Mouse (Mus musculus): ENCODE measurements around the gene Etl4. TPM values are rescaled to one million over a fixed set of nuclear protein-coding genes. Genes with fewer than 3 reads are reported as not detected.
"Not testable (repeated sequence)": the region's sequence is repeated elsewhere in the genome, so short reads cannot be mapped to it uniquely, and the experiment has no call there.

Etl4 gene
- polyA plus RNA-seq, 1 experiment: 19.0 TPM

DNA sequence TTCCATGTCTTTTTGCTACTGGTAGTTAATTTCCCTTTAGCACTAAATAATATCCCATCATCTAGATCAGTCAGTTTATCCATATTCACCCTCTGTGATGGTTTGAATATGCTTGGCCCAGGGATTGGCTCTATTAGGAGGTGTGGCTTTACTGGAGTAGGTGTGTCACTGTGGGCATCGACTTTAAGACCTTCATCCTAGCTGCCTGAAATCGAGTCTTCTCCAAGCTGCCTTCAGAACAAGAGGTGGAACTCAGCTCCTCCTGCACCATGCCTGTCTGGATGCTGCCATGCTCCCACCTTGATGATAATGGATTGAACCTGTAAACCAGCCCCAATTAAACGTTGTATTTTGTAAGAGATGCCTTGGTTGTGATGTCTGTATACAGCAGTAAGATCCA lies 758.3 kb downstream of the Etl4 start:
- Histone ChIP-seq H3K27me3 (ENCODE audit: control insufficient read depth, insufficient read depth, low read length) (no peaks in the 10 kb centered on the region), H3K27ac (ENCODE audit: insufficient read depth, low read depth, low read length) (peak overlapping the region; percentile 66), H3K36me3 (ENCODE audit: control insufficient read depth, insufficient read depth, low read length) (no peaks in the 10 kb centered on the region; the same call in 1 of the 2 replicates), H3K4me1 (ENCODE audit: control insufficient read depth, insufficient read depth, insufficient read length, low read length) (peaks cover 3% of the 10 kb centered on the region; the same call in 1 of the 2 replicates), H3K4me3 (ENCODE audit: low read depth, low read length) (no peak overlapping the region)
- 53% methylated on average over 3 of the region's 3 CpGs for WGBS
- TF ChIP-seq CTCF (IDR thresholded peaks at IDR 0.05; ENCODE audit: extremely low read depth, insufficient read length, insufficient replicate concordance, low read depth, low read length) (no peak), POLR2A (IDR thresholded peaks at IDR 0.05; ENCODE audit: low read depth, low read length) (no peak)

GRCm38 (mm10) chr2:20668276-20669030 lies 758.9 kb downstream of the Etl4 start:
- H3K27ac ChIP-seq (ENCODE audit: insufficient read depth, low read depth, low read length): peak overlapping the region; percentile 66
- not testable (repeated sequence) for H3K4me3 ChIP-seq (ENCODE audit: low read depth, low read length); H3K36me3 ChIP-seq (ENCODE audit: control insufficient read depth, insufficient read depth, low read length); H3K27me3 ChIP-seq (ENCODE audit: control insufficient read depth, insufficient read depth, low read length); H3K4me1 ChIP-seq (ENCODE audit: control insufficient read depth, insufficient read depth, insufficient read length, low read length)
- 87% methylated on average over 12 of the region's 12 CpGs for WGBS

DNA sequence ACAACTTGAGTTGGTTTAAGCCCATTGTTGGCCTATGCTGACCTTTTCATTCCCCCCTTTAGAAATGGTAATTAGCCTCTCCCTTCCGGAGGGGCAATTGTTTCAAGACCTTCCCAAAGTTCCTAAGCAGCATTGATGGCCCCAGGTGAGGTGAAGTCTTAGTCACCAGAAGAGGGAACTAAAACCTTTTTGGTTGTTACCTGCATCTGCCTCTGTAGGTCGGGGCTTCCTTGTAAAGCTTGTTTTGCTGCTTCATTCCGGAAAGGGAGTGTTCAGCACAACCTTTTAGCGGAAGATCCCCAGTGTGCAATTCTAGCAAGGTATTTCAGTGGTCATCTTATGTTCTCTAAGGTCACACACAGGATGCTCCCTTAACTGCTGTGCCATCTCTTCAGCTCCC lies 759.8 kb downstream of the Etl4 start:
- Histone ChIP-seq H3K4me1 (ENCODE audit: control insufficient read depth, insufficient read depth, insufficient read length, low read length) (peaks cover 6% of the 10 kb centered on the region; the same call in 1 of the 2 replicates), H3K27ac (ENCODE audit: insufficient read depth, low read depth, low read length) (no peak overlapping the region), H3K4me3 (ENCODE audit: low read depth, low read length) (no peak overlapping the region), H3K36me3 (ENCODE audit: control insufficient read depth, insufficient read depth, low read length) (no peaks in the 10 kb centered on the region), H3K27me3 (ENCODE audit: control insufficient read depth, insufficient read depth, low read length) (no peaks in the 10 kb centered on the region)
- no peak for TF ChIP-seq POLR2A (IDR thresholded peaks at IDR 0.05; ENCODE audit: low read depth, low read length)
- TF ChIP-seq CTCF (IDR thresholded peaks at IDR 0.05; ENCODE audit: extremely low read depth, insufficient read length, insufficient replicate concordance, low read depth, low read length): no peak
- WGBS: 82% methylated on average over 4 of the region's 4 CpGs

DNA sequence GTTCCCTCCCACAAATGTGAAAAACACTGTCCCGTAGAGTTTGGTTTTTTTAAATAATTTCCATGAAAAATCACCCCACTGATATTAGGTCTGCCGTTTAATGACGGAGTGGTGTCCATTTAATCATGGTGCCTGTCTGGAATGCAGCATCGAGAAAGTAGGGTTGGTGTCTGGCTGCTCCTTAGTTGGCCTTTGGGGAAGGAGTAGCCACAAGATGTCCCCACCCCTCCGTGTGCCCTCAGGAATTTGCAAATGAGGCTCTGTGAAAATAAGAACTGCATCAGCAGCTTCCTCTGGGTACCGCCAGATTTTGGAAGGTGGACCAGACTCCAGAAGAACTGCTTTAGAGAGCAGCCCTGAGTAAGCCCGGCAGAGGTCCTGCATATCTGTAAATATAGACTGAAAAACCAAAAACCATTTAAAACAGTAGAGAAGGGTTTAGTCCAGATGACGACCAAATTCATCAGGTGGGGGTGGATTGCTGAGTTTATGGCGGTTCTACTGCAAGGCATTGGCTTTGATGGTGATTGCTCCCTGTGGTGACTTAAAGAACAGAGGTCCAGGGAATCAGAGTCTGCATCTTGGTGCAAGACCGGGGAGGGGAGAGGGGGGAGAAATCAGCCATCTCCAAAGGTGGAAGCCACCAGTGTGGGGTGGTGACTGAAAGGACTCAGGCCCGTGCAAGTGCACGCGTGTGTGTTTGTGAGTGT lies 762.1 kb downstream of the Etl4 start:
- Histone ChIP-seq H3K27ac (ENCODE audit: insufficient read depth, low read depth, low read length) (no peak overlapping the region), H3K27me3 (ENCODE audit: control insufficient read depth, insufficient read depth, low read length) (no peaks in the 10 kb centered on the region), H3K36me3 (ENCODE audit: control insufficient read depth, insufficient read depth, low read length) (no peaks in the 10 kb centered on the region), H3K4me3 (ENCODE audit: low read depth, low read length) (no peak overlapping the region), H3K4me1 (ENCODE audit: control insufficient read depth, insufficient read depth, insufficient read length, low read length) (peaks cover 6% of the 10 kb centered on the region; the same call in 1 of the 2 replicates)
- WGBS: 77% methylated on average over 13 of the region's 13 CpGs
- TF ChIP-seq POLR2A (IDR thresholded peaks at IDR 0.05; ENCODE audit: low read depth, low read length): no peak
- TF ChIP-seq CTCF (IDR thresholded peaks at IDR 0.05; ENCODE audit: extremely low read depth, insufficient read length, insufficient replicate concordance, low read depth, low read length): no peak

DNA sequence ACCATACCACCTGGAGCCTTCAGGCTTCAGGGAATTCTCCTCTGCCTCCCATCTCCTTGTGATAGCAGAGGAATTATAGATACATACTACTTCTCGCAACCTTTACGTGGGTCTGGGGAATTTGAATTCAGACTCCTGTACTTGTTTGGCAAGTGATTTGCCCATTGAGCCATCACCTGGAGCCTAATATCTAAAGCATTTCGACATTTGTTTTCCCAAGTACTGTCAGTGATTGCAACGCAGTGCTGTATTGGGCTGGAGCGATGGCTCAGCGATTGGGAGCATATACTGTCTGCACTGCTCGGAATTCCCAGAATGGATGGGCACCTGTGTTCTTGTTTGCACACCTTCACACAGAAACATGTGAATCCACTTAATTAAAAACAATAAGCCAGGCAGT lies 762.7 kb downstream of the Etl4 start:
- H3K27me3 ChIP-seq (ENCODE audit: control insufficient read depth, insufficient read depth, low read length): no peaks in the 10 kb centered on the region
- H3K4me3 ChIP-seq (ENCODE audit: low read depth, low read length): no peak overlapping the region
- peaks cover 6% of the 10 kb centered on the region; the same call in 1 of the 2 replicates for H3K4me1 ChIP-seq (ENCODE audit: control insufficient read depth, insufficient read depth, insufficient read length, low read length)
- H3K27ac ChIP-seq (ENCODE audit: insufficient read depth, low read depth, low read length): no peak overlapping the region
- WGBS: 94% methylated on average over 7 of the region's 7 CpGs
- TF ChIP-seq CTCF (IDR thresholded peaks at IDR 0.05; ENCODE audit: extremely low read depth, insufficient read length, insufficient replicate concordance, low read depth, low read length): no peak
- H3K36me3 ChIP-seq (ENCODE audit: control insufficient read depth, insufficient read depth, low read length): no peaks in the 10 kb centered on the region

GRCm38 (mm10) chr2:20672803-20673603 lies 763.4 kb downstream of the Etl4 start:
- 45% methylated on average over 9 of the region's 9 CpGs for WGBS
- Histone ChIP-seq H3K27me3 (ENCODE audit: control insufficient read depth, insufficient read depth, low read length) (no peaks in the 10 kb centered on the region), H3K4me1 (ENCODE audit: control insufficient read depth, insufficient read depth, insufficient read length, low read length) (peaks cover 5% of the 10 kb centered on the region; the same call in 1 of the 2 replicates), H3K4me3 (ENCODE audit: low read depth, low read length) (no peak overlapping the region), H3K36me3 (ENCODE audit: control insufficient read depth, insufficient read depth, low read length) (no peaks in the 10 kb centered on the region), H3K27ac (ENCODE audit: insufficient read depth, low read depth, low read length) (no peak overlapping the region)
- TF ChIP-seq CTCF (IDR thresholded peaks at IDR 0.05; ENCODE audit: extremely low read depth, insufficient read length, insufficient replicate concordance, low read depth, low read length) (0 out of 2 replicates have a peak, but pooled peaks have one; percentile 21), POLR2A (IDR thresholded peaks at IDR 0.05; ENCODE audit: low read depth, low read length) (no peak)

- 92% methylated on average over 3 of the region's 3 CpGs for WGBS
- no peaks in the 10 kb centered on the region for H3K27me3 ChIP-seq (ENCODE audit: control insufficient read depth, insufficient read depth, low read length)
- peak; percentile 30; the same call in 1 of the 2 replicates for TF ChIP-seq CTCF (IDR thresholded peaks at IDR 0.05; ENCODE audit: extremely low read depth, insufficient read length, insufficient replicate concordance, low read depth, low read length)
- no peak for TF ChIP-seq POLR2A (IDR thresholded peaks at IDR 0.05; ENCODE audit: low read depth, low read length)
- H3K27ac ChIP-seq (ENCODE audit: insufficient read depth, low read depth, low read length): no peak overlapping the region
- peaks cover 4% of the 10 kb centered on the region; the same call in 1 of the 2 replicates for H3K4me1 ChIP-seq (ENCODE audit: control insufficient read depth, insufficient read depth, insufficient read length, low read length)
- H3K4me3 ChIP-seq (ENCODE audit: low read depth, low read length): no peak overlapping the region
- no peaks in the 10 kb centered on the region for H3K36me3 ChIP-seq (ENCODE audit: control insufficient read depth, insufficient read depth, low read length)
Measured at GRCm38 (mm10) chr2:20676379-20676778, 766.8 kb downstream of the Etl4 start.

All from small intestine, adult 2 months (tissue).